Mouse (Mus musculus) limb, embryonic 15.5 days (tissue): ENCODE results near the gene Slco2a1. TPM values are rescaled to one million over a fixed set of nuclear protein-coding genes. Genes with fewer than 3 reads are reported as not detected.

Experiments used
- ATAC-seq: fragments of 200-750 bp; cut with Nextera tagmentation; 2 replicates; pipeline ENCODE4 v1.8.0; 2017; ENCODE audit warnings: low read depth, moderate TSS enrichment; ENCODE audit not compliant: insufficient number of reproducible peaks, low FRiP score, low TSS enrichment
- H3K27ac ChIP-seq: fragments of 300-500 bp; sonication (generic); 2 replicates; pipeline ENCODE4 v1.5.1; 2015; ENCODE audit warnings: moderate library complexity, mild to moderate bottlenecking, inconsistent platforms
- H3K27me3 ChIP-seq: fragments of 300-500 bp; sonication (generic); 2 replicates; pipeline ENCODE4 v1.6.1; 2015; ENCODE audit warnings: inconsistent platforms
- H3K36me3 ChIP-seq: fragments of 300-500 bp; sonication (generic); 2 replicates; pipeline ENCODE4 v1.6.1; 2015; ENCODE audit warnings: inconsistent platforms
- H3K4me1 ChIP-seq: fragments of 300-500 bp; sonication (generic); 2 replicates; pipeline ENCODE4 v1.6.1; 2015; ENCODE audit warnings: inconsistent platforms
- H3K4me2 ChIP-seq: fragments of 300-500 bp; sonication (generic); 2 replicates; pipeline ENCODE4 v1.6.1; 2015; ENCODE audit warnings: mild to moderate bottlenecking, inconsistent platforms
- H3K4me3 ChIP-seq: fragments of 300-500 bp; sonication (generic); 2 replicates; pipeline ENCODE4 v1.5.1; 2015; ENCODE audit warnings: mild to moderate bottlenecking, inconsistent platforms
- H3K9ac ChIP-seq: fragments of 300-500 bp; sonication (generic); 2 replicates; pipeline ENCODE4 v1.6.1; 2015; ENCODE audit warnings: inconsistent platforms
- H3K9me3 ChIP-seq: fragments of 300-500 bp; sonication (generic); 2 replicates; pipeline ENCODE4 v1.6.1; 2016; ENCODE audit warnings: inconsistent platforms
- WGBS: fragments of 180-500 bp; shearing (Covaris S2); methylation state at CpG from one replicate; pipeline ENCODE4 v1.1.7; 2015; 5-methylcytosine and 5-hydroxymethylcytosine counted together
- polyA plus RNA-seq: library from polyadenylated mRNA; unstranded; fragments of >200 nt; fragmentation: Nextera tagmentation; extraction: Ambion mirVana; gene quantifications from 2 replicates; pipeline ENCODE4 v1.2.1, GENCODE M21; 2015

Slco2a1 gene
- polyA plus RNA-seq, 1 experiment from 2014 or later = 6.2 TPM

DNA sequence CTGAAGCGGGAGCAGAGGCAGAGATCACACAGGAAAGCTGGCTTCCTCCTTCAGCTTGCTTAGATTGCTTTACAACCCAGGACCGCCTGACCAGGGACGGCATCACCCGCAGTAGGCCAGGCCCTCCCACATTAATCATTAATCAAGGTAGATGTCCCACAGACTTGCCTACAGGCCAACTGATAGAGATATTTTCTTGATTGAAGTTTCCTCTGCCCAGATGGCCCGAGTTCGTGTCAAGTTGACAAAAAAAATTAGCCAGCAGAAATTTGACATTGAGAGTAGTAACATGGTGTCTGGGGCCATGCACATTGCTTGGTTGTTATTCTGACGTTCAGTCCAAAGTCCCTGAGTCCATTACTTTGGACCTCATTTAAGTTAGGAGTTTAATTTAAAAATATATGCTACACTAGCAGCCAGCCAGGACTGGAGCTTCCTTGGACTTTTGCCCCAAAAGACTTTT lies 60.6 kb downstream of the Slco2a1 start:
- no peak overlapping the region for H3K4me2 ChIP-seq
- no peaks in the 10 kb centered on the region for H3K36me3 ChIP-seq
- WGBS = 63% methylated on average over 7 of the region's 7 CpGs
- no peaks in the 10 kb centered on the region for H3K27me3 ChIP-seq
- no peaks in the 10 kb centered on the region for H3K4me1 ChIP-seq
- ATAC-seq = no peak
- H3K4me3 ChIP-seq = no peak overlapping the region
- no peaks in the 10 kb centered on the region for H3K9me3 ChIP-seq
- H3K9ac ChIP-seq = no peak overlapping the region
- no peak overlapping the region for H3K27ac ChIP-seq

GRCm38 (mm10) chr9:103053829-103054228 lies 65.3 kb downstream of the Slco2a1 start:
- ATAC-seq = no peak
- Histone ChIP-seq H3K9ac (no peak overlapping the region), H3K4me3 (no peak overlapping the region), H3K27me3 (no peaks in the 10 kb centered on the region), H3K4me2 (no peak overlapping the region), H3K4me1 (peaks cover 9% of the 10 kb centered on the region; the same call in 1 of the 2 replicates), H3K9me3 (no peaks in the 10 kb centered on the region), H3K27ac (no peak overlapping the region), H3K36me3 (no peaks in the 10 kb centered on the region)
- 82% methylated on average over 7 of the region's 7 CpGs for WGBS

GRCm38 (mm10) chr9:103055061-103055460 lies 66.5 kb downstream of the Slco2a1 start:
- H3K36me3 ChIP-seq = no peaks in the 10 kb centered on the region
- H3K9ac ChIP-seq = no peak overlapping the region
- H3K4me1 ChIP-seq = peaks cover 9% of the 10 kb centered on the region; the same call in 1 of the 2 replicates
- no peaks in the 10 kb centered on the region for H3K27me3 ChIP-seq
- ATAC-seq = no peak
- no peak overlapping the region for H3K4me3 ChIP-seq
- H3K4me2 ChIP-seq = no peak overlapping the region
- no peaks in the 10 kb centered on the region for H3K9me3 ChIP-seq
- 64% methylated on average over 11 of the region's 11 CpGs for WGBS
- no peak overlapping the region; the same call in 1 of the 2 replicates for H3K27ac ChIP-seq

- Histone ChIP-seq H3K9ac (no peak overlapping the region), H3K4me3 (no peak overlapping the region), H3K36me3 (no peaks in the 10 kb centered on the region), H3K27me3 (no peaks in the 10 kb centered on the region), H3K27ac (no peak overlapping the region), H3K9me3 (no peaks in the 10 kb centered on the region), H3K4me2 (no peak overlapping the region), H3K4me1 (peaks cover 11% of the 10 kb centered on the region; the same call in 1 of the 2 replicates)
- WGBS = 86% methylated on average over 5 of the region's 5 CpGs
- no peak for ATAC-seq
These were observed 67.7 kb downstream of the Slco2a1 start for GRCm38 (mm10) chr9:103056164-103056563.

DNA sequence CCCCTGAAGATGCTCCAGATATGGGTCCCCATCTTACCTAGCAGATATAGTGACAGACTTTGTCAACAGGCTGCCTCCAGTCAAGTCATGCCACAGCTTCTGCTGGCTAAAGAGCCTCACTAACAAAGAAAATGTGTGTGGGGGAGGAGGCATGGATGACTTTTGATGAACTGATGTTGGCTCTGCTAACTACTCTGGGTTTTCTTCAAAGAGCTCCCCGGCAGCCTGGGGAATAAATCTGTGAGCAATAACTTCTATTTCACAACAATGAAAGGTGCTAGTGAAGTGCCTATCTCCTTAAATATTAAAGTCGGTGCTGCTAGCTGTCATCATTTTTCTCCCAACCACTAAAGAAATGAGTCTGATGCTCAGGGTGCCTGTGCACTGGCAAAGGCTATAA lies 72.0 kb downstream of the Slco2a1 start:
- H3K27me3 ChIP-seq = no peaks in the 10 kb centered on the region
- no peak overlapping the region for H3K4me3 ChIP-seq
- H3K36me3 ChIP-seq = no peaks in the 10 kb centered on the region
- WGBS = 38% methylated on average over 2 of the region's 2 CpGs
- H3K4me2 ChIP-seq = no peak overlapping the region
- ATAC-seq = no peak
- H3K27ac ChIP-seq = no peak overlapping the region
- peaks cover 7% of the 10 kb centered on the region; the same call in 1 of the 2 replicates for H3K4me1 ChIP-seq
- no peaks in the 10 kb centered on the region for H3K9me3 ChIP-seq
- no peak overlapping the region for H3K9ac ChIP-seq

DNA sequence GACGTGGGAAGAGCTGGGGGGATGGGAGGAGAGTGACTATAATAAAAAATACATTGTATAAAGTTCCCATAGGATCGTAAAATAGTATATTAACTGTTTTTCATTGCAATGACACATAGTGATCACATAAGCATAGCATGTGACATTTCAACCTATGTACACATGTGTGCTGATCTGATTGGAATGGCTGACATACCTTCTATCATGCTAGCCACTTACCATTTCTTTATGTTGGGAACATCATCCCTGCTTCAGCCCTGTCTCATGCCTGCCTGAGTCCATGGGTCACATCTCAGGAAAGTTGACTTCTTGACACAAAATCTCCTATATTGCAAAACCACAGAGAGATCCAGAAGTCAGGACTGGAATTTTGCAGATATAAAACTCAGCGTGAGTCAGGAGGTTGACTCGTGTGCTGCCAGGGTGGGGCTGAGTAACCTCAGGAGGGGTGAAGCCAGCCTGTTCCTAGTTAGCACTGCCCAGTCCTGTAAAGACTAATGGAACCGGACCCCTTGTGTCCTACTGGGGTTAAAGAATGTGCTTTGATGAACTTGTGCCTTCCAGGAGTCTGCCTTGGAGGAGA lies 73.0 kb downstream of the Slco2a1 start:
- Histone ChIP-seq H3K9me3 (no peaks in the 10 kb centered on the region), H3K27me3 (no peaks in the 10 kb centered on the region), H3K9ac (no peak overlapping the region), H3K4me2 (no peak overlapping the region), H3K4me1 (peaks cover 8% of the 10 kb centered on the region), H3K4me3 (no peak overlapping the region), H3K27ac (no peak overlapping the region), H3K36me3 (no peaks in the 10 kb centered on the region)
- no peak for ATAC-seq
- WGBS = 43% methylated on average over 5 of the region's 5 CpGs

DNA sequence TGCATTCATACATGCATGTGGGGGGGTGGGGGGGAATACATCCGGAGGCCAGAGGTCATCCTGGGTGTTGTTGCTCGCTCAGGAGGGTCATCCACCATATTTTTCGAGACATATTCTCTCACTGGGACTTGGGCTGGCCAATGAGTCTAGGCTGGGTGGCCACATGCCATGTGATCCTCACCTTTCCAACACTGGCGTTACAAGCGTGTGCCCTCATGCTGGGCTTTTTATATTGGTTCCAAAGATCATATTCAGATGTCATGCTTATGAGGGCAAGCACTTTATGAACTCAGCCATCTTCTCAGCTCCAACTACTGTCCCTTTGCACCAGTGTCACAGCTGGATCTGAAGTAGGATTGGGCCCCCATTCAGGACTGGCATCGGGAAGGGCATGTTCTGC lies 75.1 kb downstream of the Slco2a1 start:
- Histone ChIP-seq H3K27me3 (no peaks in the 10 kb centered on the region), H3K4me3 (no peak overlapping the region), H3K4me2 (no peak overlapping the region), H3K4me1 (peaks cover 15% of the 10 kb centered on the region), H3K9me3 (no peaks in the 10 kb centered on the region), H3K27ac (no peak overlapping the region), H3K9ac (no peak overlapping the region), H3K36me3 (no peaks in the 10 kb centered on the region)
- WGBS = 90% methylated on average over 6 of the region's 6 CpGs
- no peak for ATAC-seq

DNA sequence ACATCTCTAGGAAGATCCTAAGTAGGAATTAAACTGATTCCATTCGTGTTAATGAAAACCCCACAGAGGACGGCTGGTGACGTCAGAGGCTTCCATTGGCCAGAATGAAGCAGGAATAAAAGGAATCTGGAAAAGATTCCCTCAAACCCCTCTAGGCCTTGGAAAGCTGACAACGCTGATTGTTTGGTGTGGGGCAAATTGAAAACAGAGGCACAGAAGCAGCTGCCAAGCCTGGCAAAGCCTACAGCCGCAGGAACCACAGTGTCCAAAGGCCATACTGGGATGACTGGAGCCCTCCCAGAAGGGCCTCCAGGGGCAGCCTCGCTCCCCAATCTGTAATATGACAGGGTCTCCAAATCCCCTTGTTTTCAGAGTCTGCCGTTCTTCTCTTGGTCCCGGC lies 78.3 kb downstream of the Slco2a1 start:
- Histone ChIP-seq H3K4me2 (no peak overlapping the region), H3K9me3 (no peaks in the 10 kb centered on the region)

GRCm38 (mm10) chr9:103067651-103068050 lies 79.1 kb downstream of the Slco2a1 start:
- H3K9me3 ChIP-seq = no peaks in the 10 kb centered on the region
- WGBS = 92% methylated on average over 11 of the region's 11 CpGs
- H3K4me1 ChIP-seq = peaks cover 16% of the 10 kb centered on the region
- H3K4me2 ChIP-seq = no peak overlapping the region
- H3K9ac ChIP-seq = no peak overlapping the region
- H3K4me3 ChIP-seq = no peak overlapping the region
- ATAC-seq = no peak
- no peaks in the 10 kb centered on the region for H3K36me3 ChIP-seq
- no peaks in the 10 kb centered on the region for H3K27me3 ChIP-seq
- H3K27ac ChIP-seq = no peak overlapping the region

More for the DNA sequence above, 78.3 kb downstream of the Slco2a1 start:
- Histone ChIP-seq H3K27ac (peak overlapping the region; percentile 33; the same call in 1 of the 2 replicates), H3K4me3 (no peak overlapping the region), H3K27me3 (no peaks in the 10 kb centered on the region), H3K4me1 (peaks cover 12% of the 10 kb centered on the region), H3K36me3 (no peaks in the 10 kb centered on the region), H3K9ac (no peak overlapping the region)
- 0 out of 2 replicates have a peak, but pooled peaks have one; percentile 40 for ATAC-seq
- WGBS = 54% methylated on average over 8 of the region's 8 CpGs

GRCm38 (mm10) chr9:103068769-103069168 lies 80.3 kb downstream of the Slco2a1 start:
- H3K27ac ChIP-seq = no peak overlapping the region
- no peak overlapping the region for H3K4me2 ChIP-seq
- no peak overlapping the region for H3K9ac ChIP-seq
- H3K36me3 ChIP-seq = no peaks in the 10 kb centered on the region
- no peak for ATAC-seq
- H3K27me3 ChIP-seq = no peaks in the 10 kb centered on the region
- no peaks in the 10 kb centered on the region for H3K9me3 ChIP-seq
- WGBS = 89% methylated on average over 8 of the region's 8 CpGs
- H3K4me3 ChIP-seq = no peak overlapping the region
- peaks cover 16% of the 10 kb centered on the region for H3K4me1 ChIP-seq

DNA sequence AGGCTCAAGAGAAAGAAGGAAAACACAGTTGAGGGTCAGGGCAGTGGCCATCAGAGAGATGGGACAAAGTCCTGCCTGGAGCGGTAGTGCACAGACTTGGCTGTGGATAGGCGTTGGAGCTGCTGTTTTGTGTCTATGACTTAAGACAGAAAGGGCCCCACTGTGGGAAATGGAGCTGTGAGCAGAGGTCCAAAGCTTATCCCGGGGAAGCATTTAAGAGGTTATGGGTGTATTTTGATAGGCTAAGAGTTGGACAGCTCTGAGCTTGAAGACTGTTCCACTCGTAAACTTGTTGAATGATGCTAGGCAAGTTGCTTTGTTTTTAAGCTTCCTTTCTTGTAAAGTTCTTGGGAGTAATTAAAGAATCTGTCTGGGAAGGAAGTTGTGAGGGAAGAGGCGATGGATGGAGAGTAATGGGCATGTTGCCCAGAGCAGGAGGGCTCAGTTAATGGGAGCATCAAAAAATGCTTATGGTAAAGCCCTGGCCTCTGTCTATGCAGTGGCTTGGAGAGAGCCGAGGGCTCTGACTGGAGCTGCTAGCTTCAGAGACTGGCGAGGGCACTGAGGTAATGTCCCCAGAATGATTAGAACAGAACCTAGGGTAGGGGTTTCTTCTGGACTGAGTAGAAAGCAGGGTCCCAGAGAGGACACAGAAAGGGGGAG lies 83.2 kb downstream of the Slco2a1 start:
- no peak overlapping the region for H3K9ac ChIP-seq
- ATAC-seq = 0 out of 2 replicates have a peak, but pooled peaks have one; percentile 35

GRCm38 (mm10) chr9:103072204-103072599 lies 83.7 kb downstream of the Slco2a1 start:
- Histone ChIP-seq H3K36me3 (no peaks in the 10 kb centered on the region), H3K4me2 (no peak overlapping the region), H3K4me3 (no peak overlapping the region), H3K27me3 (no peaks in the 10 kb centered on the region), H3K9ac (no peak overlapping the region), H3K9me3 (no peaks in the 10 kb centered on the region), H3K4me1 (peaks cover 9% of the 10 kb centered on the region; the same call in 1 of the 2 replicates), H3K27ac (no peak overlapping the region)
- WGBS = 84% methylated on average over 6 of the region's 6 CpGs
- ATAC-seq = no peak

More for the DNA sequence above, 83.2 kb downstream of the Slco2a1 start:
- Histone ChIP-seq H3K4me3 (no peak overlapping the region), H3K36me3 (no peaks in the 10 kb centered on the region), H3K4me2 (no peak overlapping the region), H3K9me3 (no peaks in the 10 kb centered on the region), H3K27ac (0 out of 2 replicates have a peak overlapping the region, but pooled peaks have one; percentile 7), H3K27me3 (no peaks in the 10 kb centered on the region), H3K4me1 (peaks cover 14% of the 10 kb centered on the region)
- WGBS = 54% methylated on average over 7 of the region's 7 CpGs
